Mouse (Mus musculus) myocyte (in vitro differentiated cells): ENCODE data around the gene Tcte1.

ENCODE experiments used
- MAX ChIP-seq: IDR thresholded peaks from one replicate; pipeline ENCODE4 v1.6.1; 2011; ENCODE audit warnings: low read depth, mild to moderate bottlenecking, control low read depth
- MYOD1 ChIP-seq, 3 experiments: IDR thresholded peaks; one replicate each; pipeline ENCODE4 v1.6.1; 2011; ENCODE audit warnings: control low read depth in 2 of 3, low read depth in 2 of 3, mild to moderate bottlenecking in 2 of 3, moderate library complexity in 1 of 3; ENCODE audit not compliant: insufficient read length in 2 of 3, control insufficient read depth in 1 of 3
- MYOG ChIP-seq, 3 experiments: IDR thresholded peaks; one replicate each; pipeline ENCODE4 v1.6.1; 2011; ENCODE audit warnings: control low read depth in 2 of 3, low read depth in 2 of 3, mild to moderate bottlenecking in 2 of 3; ENCODE audit not compliant: insufficient read length in 2 of 3, control insufficient read depth in 1 of 3, insufficient read depth in 1 of 3
- POLR2A ChIP-seq: IDR thresholded peaks from one replicate; pipeline ENCODE4 v1.6.1; 2011; ENCODE audit warnings: low read depth, mild to moderate bottlenecking, control low read depth, moderate library complexity; ENCODE audit not compliant: insufficient read length
- USF1 ChIP-seq: IDR thresholded peaks from one replicate; pipeline ENCODE4 v1.6.1; 2011; ENCODE audit warnings: low read depth, mild to moderate bottlenecking, control low read depth, moderate library complexity

GRCm38 (mm10) chr17:45544001-45544872 lies 21.0 kb downstream of the Tcte1 start:
- no peak for TF ChIP-seq MYOD1 (IDR thresholded peaks at IDR 0.05; ENCODE audit: control insufficient read depth in 1 of 3, insufficient read length in 2 of 3, low read depth in 2 of 3)
- TF ChIP-seq POLR2A: no peak
- no peak for TF ChIP-seq MYOG (IDR thresholded peaks at IDR 0.05; ENCODE audit: control insufficient read depth in 1 of 3, insufficient read depth in 1 of 3, insufficient read length in 2 of 3, low read depth in 2 of 3)
- no peak for TF ChIP-seq MAX
- no peak for TF ChIP-seq USF1
